Comparison of ENCODE assay signal across 9 mouse cellular contexts in genomic region chr16:20746641-20747040, GRCm38 (mm10). TPM values are rescaled to one million over a fixed set of nuclear protein-coding genes. Genes with fewer than 3 reads are reported as not detected.
DNase-seq lines count a peak whose midpoint lies in the region; ATAC-seq and TF ChIP-seq lines count a peak whose summit lies in the region.
"Had no signal": no experiment of that assay in that cellular context is flagged by ENCODE, and none has a peak within 500 bp of the region (broad histone marks: within the 10 kb centered on the region; RNA-seq: fewer than 3 reads in every experiment).

No protein-coding gene starts in this region.

- H3K27ac ChIP-seq in kidney, postnatal 0 days: no peak overlapping the region
- H3K27ac ChIP-seq in lung, embryonic 15.5 days: no peak overlapping the region
- no peak overlapping the region for H3K27ac ChIP-seq in midbrain, embryonic 10.5 days (replicated peaks)

- H3K4me2 ChIP-seq in kidney, postnatal 0 days (ENCODE audit: low read length): no peak overlapping the region
- H3K4me2 ChIP-seq in lung, embryonic 15.5 days: no peak overlapping the region

- 60% methylated on average over 6 of the region's 6 CpGs for WGBS in kidney, postnatal 0 days
- WGBS in lung, embryonic 15.5 days: 48% methylated on average over 6 of the region's 6 CpGs
- 90% methylated on average over 6 of the region's 6 CpGs for WGBS in midbrain, embryonic 10.5 days

- DNase-seq in kidney, postnatal 0 days (ENCODE audit: low spot score): peak; percentile 48
- DNase-seq in kidney, adult 8-10 months: no peak
- peak; percentile 47 for DNase-seq in fat pad, adult 2 months (ENCODE audit: extremely low read depth, low read depth, low spot score)
- peak; percentile 77 to 82 for DNase-seq in heart, postnatal 14 days
- DNase-seq in testis, postnatal 10 days (ENCODE audit: low spot score): peak; percentile 84
- DNase-seq in midbrain, embryonic 10.5 days (ENCODE audit: low spot score): no peak
- no peak for DNase-seq in neural tube, embryonic 10.5 days (ENCODE audit: extremely low spot score, low spot score)

- no peak overlapping the region for H3K9ac ChIP-seq in kidney, postnatal 0 days (ENCODE audit: low read depth, low read length)
- H3K9ac ChIP-seq in lung, embryonic 15.5 days: no peak overlapping the region

- H3K27me3 ChIP-seq in kidney, postnatal 0 days (ENCODE audit: insufficient read depth, low read length): no peaks in the 10 kb centered on the region
- no peaks in the 10 kb centered on the region for H3K27me3 ChIP-seq in lung, embryonic 15.5 days
- no peaks in the 10 kb centered on the region for H3K27me3 ChIP-seq in midbrain, embryonic 10.5 days (ENCODE audit: low read depth, poor library complexity, severe bottlenecking)

- no peaks in the 10 kb centered on the region for H3K4me1 ChIP-seq in kidney, postnatal 0 days (replicated peaks; ENCODE audit: insufficient read depth, low read length)
- 0 out of 2 replicates have a peak, but pooled peaks cover 4% of the 10 kb centered on the region for H3K4me1 ChIP-seq in lung, embryonic 15.5 days
- no peaks in the 10 kb centered on the region for H3K4me1 ChIP-seq in midbrain, embryonic 10.5 days

- intact Hi-C loops in heart, postnatal 14 days (cut with DNase I): no loop called here

- ATAC-seq in kidney, postnatal 0 days (replicated peaks; ENCODE audit: low FRiP score, low read depth): no peak
- peak; percentile 49; the same call in 1 of the 2 replicates for ATAC-seq in lung, embryonic 15.5 days (ENCODE audit: borderline replicate concordance, extremely low read depth, low FRiP score, low TSS enrichment)

- H3K4me3 ChIP-seq in kidney, postnatal 0 days (replicated peaks; ENCODE audit: low read depth, low read length): no peak overlapping the region
- no peak overlapping the region for H3K4me3 ChIP-seq in lung, embryonic 15.5 days
- H3K4me3 ChIP-seq in midbrain, embryonic 10.5 days: no peak overlapping the region
- H3K4me3 ChIP-seq: megakaryocyte, embryonic 14.5 days had no signal

- H3K36me3 ChIP-seq in kidney, postnatal 0 days (ENCODE audit: insufficient read depth, low read length): no peaks in the 10 kb centered on the region
- H3K36me3 ChIP-seq in lung, embryonic 15.5 days: no peaks in the 10 kb centered on the region
- H3K36me3 ChIP-seq in midbrain, embryonic 10.5 days: no peaks in the 10 kb centered on the region

- no peak for TF ChIP-seq CTCF in kidney, postnatal 0 days (IDR thresholded peaks at IDR 0.05; ENCODE audit: low read depth)

- H3K9me3 ChIP-seq in kidney, postnatal 0 days (replicated peaks; ENCODE audit: low read length): no peaks in the 10 kb centered on the region
- no peaks in the 10 kb centered on the region for H3K9me3 ChIP-seq in lung, embryonic 15.5 days
- H3K9me3 ChIP-seq in midbrain, embryonic 10.5 days (replicated peaks): no peaks in the 10 kb centered on the region

RNA-seq across cellular contexts. Expression of gene Thpo, which starts 12.3 kb away (rescaled TPM):
- polyA plus RNA-seq in kidney, postnatal 0 days (2015; fragmentation: Nextera tagmentation; extraction: Ambion mirVana): 0.62 and 0.83 TPM in 2 replicates
- under 1 TPM; 0.15 to 0.36 TPM for total RNA-seq in heart, postnatal 14 days (2021)
- polyA plus RNA-seq in lung, embryonic 15.5 days (2015; fragmentation: Nextera tagmentation; extraction: Ambion mirVana): 0.51 and 0.68 TPM in 2 replicates
- 0.37 and 0.56 TPM in 2 replicates for polyA plus RNA-seq in midbrain, embryonic 10.5 days (2016; fragmentation: Nextera tagmentation; extraction: Ambion mirVana)

RNA-seq across cellular contexts. Expression of gene Chrd, which starts 13.7 kb away (rescaled TPM):
- polyA plus RNA-seq in kidney, postnatal 0 days (2015; fragmentation: Nextera tagmentation; extraction: Ambion mirVana): 2.7 and 2.9 TPM in 2 replicates
- total RNA-seq in heart, postnatal 14 days (2021): 1 to 10 TPM; 2.4 to 2.5 TPM
- polyA plus RNA-seq in lung, embryonic 15.5 days (2015; fragmentation: Nextera tagmentation; extraction: Ambion mirVana): 3.8 and 4.1 TPM in 2 replicates
- polyA plus RNA-seq in midbrain, embryonic 10.5 days (2016; fragmentation: Nextera tagmentation; extraction: Ambion mirVana): 1.5 and 2.0 TPM in 2 replicates

RNA-seq across cellular contexts. Expression of gene Clcn2, which starts 29.1 kb away (rescaled TPM):
- 10.2 and 10.7 TPM in 2 replicates for polyA plus RNA-seq in kidney, postnatal 0 days (2015; fragmentation: Nextera tagmentation; extraction: Ambion mirVana)
- total RNA-seq in heart, postnatal 14 days (2021): 1 to 10 TPM; 2.2 to 2.4 TPM
- polyA plus RNA-seq in lung, embryonic 15.5 days (2015; fragmentation: Nextera tagmentation; extraction: Ambion mirVana): 7.2 and 8.6 TPM in 2 replicates
- 12.8 and 16.8 TPM in 2 replicates for polyA plus RNA-seq in midbrain, embryonic 10.5 days (2016; fragmentation: Nextera tagmentation; extraction: Ambion mirVana)

RNA-seq across cellular contexts. Expression of gene Polr2h, which starts 29.2 kb away (rescaled TPM):
- 98.6 and 105 TPM in 2 replicates for polyA plus RNA-seq in kidney, postnatal 0 days (2015; fragmentation: Nextera tagmentation; extraction: Ambion mirVana)
- 10 to 100 TPM; 10.2 TPM for total RNA-seq in heart, postnatal 14 days (2021)
- polyA plus RNA-seq in lung, embryonic 15.5 days (2015; fragmentation: Nextera tagmentation; extraction: Ambion mirVana): 86.6 and 101 TPM in 2 replicates
- polyA plus RNA-seq in midbrain, embryonic 10.5 days (2016; fragmentation: Nextera tagmentation; extraction: Ambion mirVana): 136 and 148 TPM in 2 replicates

RNA-seq across cellular contexts. Expression of gene Fam131a, which starts 53.6 kb away (rescaled TPM):
- polyA plus RNA-seq in kidney, postnatal 0 days (2015; fragmentation: Nextera tagmentation; extraction: Ambion mirVana): 6.4 and 6.9 TPM in 2 replicates
- total RNA-seq in heart, postnatal 14 days (2021): 10 to 100 TPM; 26.6 to 29.8 TPM
- 4.9 and 6.3 TPM in 2 replicates for polyA plus RNA-seq in lung, embryonic 15.5 days (2015; fragmentation: Nextera tagmentation; extraction: Ambion mirVana)
- polyA plus RNA-seq in midbrain, embryonic 10.5 days (2016; fragmentation: Nextera tagmentation; extraction: Ambion mirVana): 8.8 and 11.3 TPM in 2 replicates

Comparison
In these comparisons a context has a peak if more than half of its experiments do, and no peak if none do; other contexts are left out.
1. DNase-seq: peak in kidney, postnatal 0 days (single experiment), fat pad, adult 2 months (single experiment), heart, postnatal 14 days (2 of 2) and testis, postnatal 10 days (single experiment); none in kidney, adult 8-10 months (0 of 2), midbrain, embryonic 10.5 days (single experiment) and neural tube, embryonic 10.5 days (single experiment).